Mouse (Mus musculus) right cerebral cortex, postnatal 4 days (tissue): ENCODE measurements around the gene Elk3.

ENCODE experiments used
- DNase-seq: peaks from one replicate; pipeline ENCODE4 v3.0.0-alpha.2; 2022

Gene Elk3

GRCm38 (mm10) chr10:93331543-93331942 is 20.6 kb upstream of the Elk3 start:
- DNase-seq = no peak

GRCm38 (mm10) chr10:93328321-93328720 is 17.4 kb upstream of the Elk3 start:
- no peak for DNase-seq

- no peak for DNase-seq
Measured at GRCm38 (mm10) chr10:93327187-93327586, 16.3 kb upstream of the Elk3 start.

- DNase-seq = no peak
Measured at GRCm38 (mm10) chr10:93326741-93327100, 15.8 kb upstream of the Elk3 start.

- DNase-seq = no peak
Measured at GRCm38 (mm10) chr10:93325804-93326740, 15.1 kb upstream of the Elk3 start.

- no peak for DNase-seq
Measured at GRCm38 (mm10) chr10:93325369-93325768, 14.4 kb upstream of the Elk3 start.

- DNase-seq = no peak
Measured at GRCm38 (mm10) chr10:93324438-93324837, 13.5 kb upstream of the Elk3 start.

GRCm38 (mm10) chr10:93323659-93324058 is 12.7 kb upstream of the Elk3 start:
- DNase-seq = no peak

GRCm38 (mm10) chr10:93321763-93322162 is 10.8 kb upstream of the Elk3 start:
- DNase-seq = no peak

GRCm38 (mm10) chr10:93320148-93320547 is 9.2 kb upstream of the Elk3 start:
- DNase-seq = no peak

- DNase-seq = no peak
Measured at GRCm38 (mm10) chr10:93319526-93320063, 8.7 kb upstream of the Elk3 start.

GRCm38 (mm10) chr10:93316909-93317308 is 6.0 kb upstream of the Elk3 start:
- DNase-seq = no peak

GRCm38 (mm10) chr10:93311576-93311975 is 641 bp upstream of the Elk3 start:
- no peak for DNase-seq

- DNase-seq = peak; percentile 32
Measured at GRCm38 (mm10) chr10:93309934-93310621, 857 bp downstream of the Elk3 start.

GRCm38 (mm10) chr10:93309131-93309933 is 1.6 kb downstream of the Elk3 start:
- peak; percentile 37 for DNase-seq

GRCm38 (mm10) chr10:93306367-93306766 is 4.6 kb downstream of the Elk3 start:
- no peak for DNase-seq

- DNase-seq = no peak
Measured at GRCm38 (mm10) chr10:93305946-93306345, 5.0 kb downstream of the Elk3 start.

GRCm38 (mm10) chr10:93303231-93303630 is 7.7 kb downstream of the Elk3 start:
- DNase-seq = no peak

GRCm38 (mm10) chr10:93301831-93302230 is 9.1 kb downstream of the Elk3 start:
- DNase-seq = no peak

- no peak for DNase-seq
Measured at GRCm38 (mm10) chr10:93298208-93298607, 12.7 kb downstream of the Elk3 start.

GRCm38 (mm10) chr10:93297774-93298173 is 13.2 kb downstream of the Elk3 start:
- no peak for DNase-seq

- no peak for DNase-seq
Measured at GRCm38 (mm10) chr10:93294547-93295219, 16.3 kb downstream of the Elk3 start.
